Mouse (Mus musculus) lung, adult 2 months (tissue): ENCODE measurements at regions not wholly inside any gene's neighbourhood (a gene's known extent, or its start where the extent isn't known, plus 50 kb on each side); places are given as distances from the start of the nearest gene placed in this dataset.

Experiments
- DNase-seq: peaks from one replicate; pipeline ENCODE4 v3.0.0; 2022
- H3K4me1 ChIP-seq: fragments of 200-500 bp; 2 replicates; pipeline ENCODE4 v1.6.1; 2011; ENCODE audit warnings: low read length; ENCODE audit not compliant: control insufficient read depth, insufficient read depth
- H3K4me3 ChIP-seq: fragments of 200-500 bp; replicated peaks from 2 replicates; pipeline ENCODE3; 2011; ENCODE audit warnings: low read depth, mild to moderate bottlenecking, control low read depth, low read length; ENCODE audit errors: extremely low read depth
- CTCF ChIP-seq: fragments of 200-500 bp; IDR thresholded peaks from 2 replicates; pipeline ENCODE4 v1.5.1; 2011; ENCODE audit warnings: mild to moderate bottlenecking, low read length, control low read depth; ENCODE audit not compliant: insufficient read depth
- POLR2A ChIP-seq: fragments of 200-500 bp; IDR thresholded peaks from 2 replicates; pipeline ENCODE4 v1.6.1; 2011; ENCODE audit warnings: low read depth, mild to moderate bottlenecking, control low read depth, low read length, borderline replicate concordance; ENCODE audit errors: extremely low read depth
- WGBS: fragments of 180-500 bp; shearing (Covaris S2); methylation state at CpG from one replicate; pipeline ENCODE4 v1.1.7; 2018; 5-methylcytosine and 5-hydroxymethylcytosine counted together

- TF ChIP-seq POLR2A: no peak
- TF ChIP-seq CTCF: no peak
- WGBS: 69% methylated on average over 5 of the region's 5 CpGs
- Histone ChIP-seq H3K4me3 (no peak overlapping the region), H3K4me1 (no peaks in the 10 kb centered on the region)
- no peak for DNase-seq
Measured at GRCm38 (mm10) chr1:94139445-94140062, 87.2 kb upstream of the Pdcd1 start.

GRCm38 (mm10) chr1:94136731-94137130 lies 84.4 kb upstream of the Pdcd1 start:
- Histone ChIP-seq H3K4me1 (no peaks in the 10 kb centered on the region), H3K4me3 (no peak overlapping the region)
- no peak for DNase-seq
- TF ChIP-seq CTCF (no peak), POLR2A (no peak)
- WGBS: 88% methylated on average over 8 of the region's 8 CpGs
